Mouse (Mus musculus): ENCODE measurements at regions not wholly inside any gene's neighbourhood (a gene's known extent, or its start where the extent isn't known, plus 50 kb on each side); places are given as distances from the start of the nearest gene placed in this dataset. TPM values are rescaled to one million over a fixed set of nuclear protein-coding genes. Genes with fewer than 3 reads are reported as not detected.

Small RNA genes lying in the stretch of these regions (microRNA-seq; reads per million reads assigned to microRNA genes)
- not detected for gene Gm27392 (ENCODE audit: borderline number of aligned reads)
